ENCODE assay signal across 21 mouse cellular contexts in the genomic region with DNA sequence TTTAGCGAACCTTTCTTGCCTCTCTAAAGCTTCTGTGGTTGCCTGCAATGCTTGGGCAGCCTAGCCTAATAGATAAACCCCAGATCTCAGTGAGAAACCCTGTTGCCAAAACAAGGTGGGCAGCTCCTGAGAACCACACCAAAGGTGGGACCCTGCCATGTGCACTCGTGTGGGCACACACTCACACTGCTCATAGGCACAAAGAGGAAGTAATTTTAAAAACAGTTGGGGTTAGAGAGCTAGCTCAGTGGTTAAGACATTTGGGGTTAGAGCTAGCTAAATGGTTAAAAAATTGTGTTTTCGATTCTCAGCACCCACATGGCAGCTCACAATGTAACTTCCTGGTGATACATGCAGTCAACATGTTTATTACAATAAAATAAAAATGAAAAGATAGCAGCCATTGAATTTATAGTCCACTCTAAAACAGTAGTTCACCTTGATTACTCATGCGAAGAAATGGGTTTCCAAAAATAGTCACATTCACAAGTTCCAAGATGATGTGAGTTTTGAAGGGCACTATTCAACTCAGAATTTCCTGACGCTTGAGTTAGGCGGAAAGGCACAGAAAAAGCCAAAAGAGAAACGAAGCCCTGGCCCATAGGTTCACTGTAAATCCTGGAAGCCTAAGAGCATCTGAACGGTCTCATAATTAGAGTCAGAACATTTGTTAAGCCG. TPM values are rescaled to one million over a fixed set of nuclear protein-coding genes. Genes with fewer than 3 reads are reported as not detected.
A peak's percentile ranks its signal among the peaks of the same experiment; 100 is the strongest.
DNase-seq lines count a peak whose midpoint lies in the region; ATAC-seq and TF ChIP-seq lines count a peak whose summit lies in the region.
"Had no signal": no experiment of that assay in that cellular context is flagged by ENCODE, and none has a peak within 500 bp of the region (broad histone marks: within the 10 kb centered on the region; RNA-seq: fewer than 3 reads in every experiment).

No protein-coding gene starts in this region.

- TF ChIP-seq EP300 in lung, postnatal 0 days (IDR thresholded peaks at IDR 0.05) = no peak

- TF ChIP-seq CTCF in lung, postnatal 0 days (IDR thresholded peaks at IDR 0.05) = no peak

- no peak overlapping the region for H3K4me3 ChIP-seq in lung, postnatal 0 days (ENCODE audit: low read depth, low read length)
- H3K4me3 ChIP-seq: embryonic facial prominence, embryonic 10.5 days; heart, embryonic 13.5 days; midbrain, embryonic 12.5 days; myocyte had no signal

- no peak for ATAC-seq in lung, postnatal 0 days
- peak; percentile 28 for ATAC-seq in CD4-positive, CD25-positive, alpha-beta regulatory T cell, adult 4 months
- ATAC-seq: forebrain, embryonic 14.5 days; hindbrain, postnatal 0 days had no signal

- peaks cover 13% of the 10 kb centered on the region; the same call in 1 of the 2 replicates for H3K36me3 ChIP-seq in lung, postnatal 0 days (ENCODE audit: insufficient read depth, low read length)

- H3K4me1 ChIP-seq in lung, postnatal 0 days (ENCODE audit: insufficient read depth, low read depth, low read length) = no peaks in the 10 kb centered on the region
- H3K4me1 ChIP-seq: embryonic facial prominence, embryonic 10.5 days; midbrain, embryonic 12.5 days had no signal

- 82% methylated on average over 9 of the region's 9 CpGs for WGBS in lung, postnatal 0 days

- H3K9ac ChIP-seq in lung, postnatal 0 days (replicated peaks; ENCODE audit: low read depth) = no peak overlapping the region
- H3K9ac ChIP-seq: heart, embryonic 13.5 days; midbrain, embryonic 12.5 days had no signal

- H3K27ac ChIP-seq in lung, postnatal 0 days (ENCODE audit: low read length) = peak overlapping the region; percentile 6; the same call in 1 of the 2 replicates
- H3K27ac ChIP-seq: embryonic facial prominence, embryonic 10.5 days; heart, embryonic 13.5 days; hindbrain, postnatal 0 days; midbrain, embryonic 12.5 days had no signal

- no peak overlapping the region for H3K4me2 ChIP-seq in lung, postnatal 0 days (replicated peaks; ENCODE audit: low read depth, low read length)
- H3K4me2 ChIP-seq: heart, embryonic 13.5 days; midbrain, embryonic 12.5 days had no signal

- H3K9me3 ChIP-seq in lung, postnatal 0 days (ENCODE audit: low read length) = no peaks in the 10 kb centered on the region
- H3K9me3 ChIP-seq: embryonic facial prominence, embryonic 10.5 days; heart, embryonic 13.5 days; midbrain, embryonic 12.5 days had no signal

- intact Hi-C loops in heart, postnatal 14 days (cut with DNase I) = no loop called here
- intact Hi-C loops in left cerebral cortex, postnatal 10 days (cut with DNase I) = loop anchor here (5.0 to 10.0 kb wide), 2 partner anchors 55 to 268 kb away; no protein-coding TSS in a partner anchor

- no peaks in the 10 kb centered on the region for H3K27me3 ChIP-seq in lung, postnatal 0 days (replicated peaks; ENCODE audit: insufficient read depth, low read length)
- H3K27me3 ChIP-seq: heart, embryonic 13.5 days; midbrain, embryonic 12.5 days had no signal

- DNase-seq in lung, postnatal 0 days (ENCODE audit: low spot score) = no peak
- DNase-seq in lung, adult 18-20 months = no peak
- DNase-seq in induced T-regulatory cell, adult 2 months (ENCODE audit: low read depth) = peak; percentile 61
- peak; percentile 22 for DNase-seq in spleen, adult 12 weeks (ENCODE audit: low spot score)
- no peak for DNase-seq in heart, postnatal 14 days
- no peak for DNase-seq in adrenal gland, adult (ENCODE audit: inconsistent age in 2 of 2, low spot score in 1 of 2)
- DNase-seq in left cerebral cortex, postnatal 10 days (ENCODE audit: extremely low spot score in 1 of 2, low spot score in 2 of 2) = no peak
- DNase-seq: adrenal gland, postnatal 14 days; cerebellum, adult 11-12 months; cerebellum, postnatal 36 days; heart, postnatal 4 days; kidney, adult 8-10 months; kidney, postnatal 4 days; liver had no signal

RNA-seq across cellular contexts. Expression of gene Dnajc9, which starts 8.8 kb away (rescaled TPM):
- polyA plus RNA-seq in lung, postnatal 0 days (2015; fragmentation: Nextera tagmentation; extraction: Ambion mirVana) = 34.7 and 37.9 TPM in 2 replicates
- polyA plus RNA-seq in CD4-positive, CD25-positive, alpha-beta regulatory T cell, adult 4 months (2017; shearing (Covaris generic)) = 100 to 1,000 TPM; 145 to 195 TPM
- total RNA-seq in heart, postnatal 14 days (2021) = 10 to 100 TPM; 12.2 to 15.2 TPM
- 10 to 100 TPM; 23.3 to 25.8 TPM for total RNA-seq in left cerebral cortex, postnatal 10 days (2021)

RNA-seq across cellular contexts. Expression of gene Mrps16, which starts 13.5 kb away (rescaled TPM):
- 58.5 and 64.4 TPM in 2 replicates for polyA plus RNA-seq in lung, postnatal 0 days (2015; fragmentation: Nextera tagmentation; extraction: Ambion mirVana)
- 100 to 1,000 TPM in 1 of 2 experiments, 10 to 100 TPM in 1; 99.8 to 106 TPM for polyA plus RNA-seq in CD4-positive, CD25-positive, alpha-beta regulatory T cell, adult 4 months (2017; shearing (Covaris generic))
- total RNA-seq in heart, postnatal 14 days (2021) = 10 to 100 TPM; 64.9 to 68.5 TPM
- 10 to 100 TPM; 39.2 to 39.4 TPM for total RNA-seq in left cerebral cortex, postnatal 10 days (2021)

RNA-seq across cellular contexts. Expression of gene Fam149b, which starts 31.9 kb away (rescaled TPM):
- polyA plus RNA-seq in lung, postnatal 0 days (2015; fragmentation: Nextera tagmentation; extraction: Ambion mirVana) = 14.7 and 16.9 TPM in 2 replicates
- 10 to 100 TPM; 67.6 to 71.9 TPM for polyA plus RNA-seq in CD4-positive, CD25-positive, alpha-beta regulatory T cell, adult 4 months (2017; shearing (Covaris generic))
- 10 to 100 TPM; 32.1 to 34.7 TPM for total RNA-seq in heart, postnatal 14 days (2021)
- 10 to 100 TPM; 41.8 to 48.7 TPM for total RNA-seq in left cerebral cortex, postnatal 10 days (2021)

RNA-seq across cellular contexts. Expression of gene Ecd, which starts 32.0 kb away (rescaled TPM):
- polyA plus RNA-seq in lung, postnatal 0 days (2015; fragmentation: Nextera tagmentation; extraction: Ambion mirVana) = 19.0 and 19.1 TPM in 2 replicates
- polyA plus RNA-seq in CD4-positive, CD25-positive, alpha-beta regulatory T cell, adult 4 months (2017; shearing (Covaris generic)) = 10 to 100 TPM; 70.5 to 80.7 TPM
- 10 to 100 TPM; 25.1 to 32.2 TPM for total RNA-seq in heart, postnatal 14 days (2021)
- 10 to 100 TPM; 29.6 to 33.0 TPM for total RNA-seq in left cerebral cortex, postnatal 10 days (2021)

Comparison
In these comparisons a context has a peak if more than half of its experiments do, and no peak if none do; other contexts are left out.
1. DNase-seq: peak in induced T-regulatory cell, adult 2 months (single experiment) and spleen, adult 12 weeks (single experiment); none in lung, postnatal 0 days (single experiment), lung, adult 18-20 months (0 of 2), heart, postnatal 14 days (0 of 2), adrenal gland, adult (0 of 2) and left cerebral cortex, postnatal 10 days (0 of 2).